Mouse (Mus musculus) ES-Bruce4 (cell line): ENCODE measurements around the gene Abtb1. TPM values are rescaled to one million over a fixed set of nuclear protein-coding genes. Genes with fewer than 3 reads are reported as not detected.

Experiments
- H3K27ac ChIP-seq: 2 replicates; pipeline ENCODE4 v1.5.1; 2012; ENCODE audit warnings: low read length, inconsistent platforms; ENCODE audit not compliant: insufficient read depth
- H3K27me3 ChIP-seq: 2 replicates; pipeline ENCODE4 v1.6.1; 2012; ENCODE audit warnings: mild to moderate bottlenecking, low read length, inconsistent platforms; ENCODE audit not compliant: control insufficient read depth, poor library complexity, insufficient read depth, severe bottlenecking
- H3K36me3 ChIP-seq: 2 replicates; pipeline ENCODE4 v1.6.1; 2012; ENCODE audit warnings: inconsistent platforms, mild to moderate bottlenecking, low read length, moderate library complexity; ENCODE audit not compliant: control insufficient read depth, poor library complexity, insufficient read depth, severe bottlenecking
- H3K4me1 ChIP-seq: one replicate; pipeline ENCODE4 v1.8.1; 2011; ENCODE audit warnings: low read length; ENCODE audit not compliant: control insufficient read depth, insufficient read depth
- H3K4me3 ChIP-seq: 2 replicates; pipeline ENCODE4 v1.5.1; 2011; ENCODE audit warnings: low read depth, mild to moderate bottlenecking, low read length
- H3K9ac ChIP-seq: 2 replicates; pipeline ENCODE4 v1.6.1; 2012; ENCODE audit warnings: low read depth, mild to moderate bottlenecking, inconsistent platforms; ENCODE audit not compliant: poor library complexity, severe bottlenecking
- H3K9me3 ChIP-seq: replicated peaks from 2 replicates; pipeline ENCODE4 v1.6.1; 2012; ENCODE audit warnings: mild to moderate bottlenecking, low read length, inconsistent platforms; ENCODE audit not compliant: control insufficient read depth, poor library complexity, insufficient read depth, severe bottlenecking
- CTCF ChIP-seq: IDR thresholded peaks from one replicate; pipeline ENCODE4 v1.8.1; 2011; ENCODE audit warnings: low read depth, low read length
- EP300 ChIP-seq: IDR thresholded peaks from 2 replicates; pipeline ENCODE4 v1.6.1; 2011; ENCODE audit warnings: low read depth, low read length; ENCODE audit not compliant: insufficient read depth
- POLR2A ChIP-seq: IDR thresholded peaks from one replicate; pipeline ENCODE4 v1.8.1; 2011; ENCODE audit warnings: low read length; ENCODE audit not compliant: insufficient read depth
- polyA plus RNA-seq: library from polyadenylated mRNA; stranded (reverse); fragments of >200 nt; gene quantifications from 2 replicates; pipeline ENCODE4 v1.2.4, GENCODE M21; 2011; ENCODE audit warnings: low read depth; ENCODE audit not compliant: missing spikeins, insufficient read depth, insufficient read length

The Abtb1 gene
- polyA plus RNA-seq, 1 experiment, result 18.3 TPM

DNA sequence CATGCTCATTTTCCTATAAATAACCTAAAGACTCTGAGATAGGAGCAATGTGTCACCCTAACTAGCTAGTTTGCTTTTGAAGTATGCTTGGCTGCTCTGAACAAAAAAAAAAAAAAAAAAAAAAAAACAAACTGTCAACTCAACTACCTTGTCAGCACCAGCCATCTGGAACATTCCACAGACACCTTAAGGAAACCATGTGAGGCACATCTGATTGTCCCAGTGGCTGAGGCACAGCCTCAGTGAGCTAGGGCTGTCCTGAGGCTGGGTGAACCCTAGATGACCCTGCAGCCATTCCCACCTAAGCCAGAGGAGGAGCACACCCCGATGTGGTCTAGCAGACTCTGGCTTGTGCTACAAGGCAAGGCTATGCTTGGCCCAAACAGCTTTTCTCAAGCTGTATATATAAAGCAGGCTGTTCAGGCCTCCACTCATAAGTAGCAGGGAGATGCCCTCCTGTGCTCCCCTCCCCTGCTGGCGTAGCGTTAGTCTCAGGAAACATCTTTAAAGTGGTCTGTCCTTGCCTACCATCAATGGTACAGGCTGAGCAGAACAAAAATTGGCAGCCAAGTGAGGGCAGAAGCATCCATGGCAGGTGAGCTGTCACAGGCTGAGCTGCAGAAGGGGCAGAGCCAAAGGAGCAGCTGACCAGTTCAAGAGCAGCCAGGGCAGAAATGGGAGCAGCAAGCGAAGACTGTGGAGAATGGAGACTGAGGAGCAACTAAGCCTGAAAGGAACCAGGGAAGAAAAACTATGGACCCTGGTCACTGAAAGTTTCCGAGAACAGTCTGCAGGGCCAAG lies 8.2 kb downstream of the Abtb1 start:
- TF ChIP-seq CTCF (no peak), POLR2A (no peak), EP300 (no peak)
- no peaks in the 10 kb centered on the region for H3K9me3 ChIP-seq
- H3K4me1 ChIP-seq, result peaks cover 5% of the 10 kb centered on the region
- no peak overlapping the region for H3K9ac ChIP-seq
- H3K27me3 ChIP-seq, result no peaks in the 10 kb centered on the region
- H3K4me3 ChIP-seq, result no peak overlapping the region
- H3K27ac ChIP-seq, result no peak overlapping the region
- no peaks in the 10 kb centered on the region for H3K36me3 ChIP-seq

DNA sequence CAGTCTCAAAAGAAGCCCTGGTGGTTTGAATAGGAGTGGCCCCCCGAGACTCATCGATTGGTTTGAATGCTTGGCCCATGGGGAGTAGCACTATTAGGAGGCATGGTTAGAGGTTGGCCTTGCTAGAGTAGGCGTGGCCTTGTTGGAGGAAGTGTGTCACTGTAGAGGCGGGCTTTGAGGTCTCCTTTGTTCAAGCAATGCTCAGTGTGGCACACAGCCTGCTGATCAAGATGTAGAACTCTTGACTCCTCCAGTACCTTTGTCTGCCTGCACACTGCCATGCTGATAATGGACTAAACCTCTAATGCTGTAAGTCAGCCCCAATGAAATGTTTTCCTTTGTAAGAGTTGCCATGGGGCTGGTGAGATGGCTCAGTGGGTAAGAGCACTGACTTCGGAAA lies 9.1 kb downstream of the Abtb1 start:
- Histone ChIP-seq H3K4me3 (peak overlapping the region; percentile 35), H3K27me3 (no peaks in the 10 kb centered on the region), H3K9ac (no peak overlapping the region), H3K36me3 (no peaks in the 10 kb centered on the region), H3K4me1 (peaks cover 5% of the 10 kb centered on the region), H3K27ac (no peak overlapping the region), H3K9me3 (no peaks in the 10 kb centered on the region)
- TF ChIP-seq CTCF, result no peak
- TF ChIP-seq POLR2A, result peak; percentile 82

DNA sequence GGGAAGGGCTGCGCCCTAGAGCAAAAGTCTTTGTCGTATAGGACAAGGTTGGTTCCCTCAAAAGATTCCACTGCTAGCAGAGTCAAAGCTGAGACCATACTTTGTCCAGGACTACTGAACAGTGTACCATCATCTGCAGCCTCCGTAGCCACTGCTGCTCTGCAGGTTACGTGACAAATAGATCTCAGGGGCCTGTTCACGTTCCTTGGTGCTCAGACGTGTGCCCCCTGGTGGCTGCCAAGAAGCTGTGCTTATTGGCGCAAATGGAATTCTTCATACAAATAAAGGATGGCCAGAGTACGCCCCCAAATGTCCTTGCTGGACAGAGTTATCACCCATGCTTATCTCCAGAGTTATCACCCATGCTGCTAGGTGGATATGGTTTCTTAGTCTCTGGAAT lies 10.3 kb downstream of the Abtb1 start:
- H3K4me1 ChIP-seq, result peaks cover 5% of the 10 kb centered on the region
- H3K4me3 ChIP-seq, result no peak overlapping the region
- TF ChIP-seq EP300, result no peak
- TF ChIP-seq POLR2A, result no peak
- TF ChIP-seq CTCF, result peak; percentile 88
- H3K27ac ChIP-seq, result no peak overlapping the region
- H3K27me3 ChIP-seq, result no peaks in the 10 kb centered on the region
- no peaks in the 10 kb centered on the region for H3K36me3 ChIP-seq
- no peaks in the 10 kb centered on the region for H3K9me3 ChIP-seq
- no peak overlapping the region for H3K9ac ChIP-seq

DNA sequence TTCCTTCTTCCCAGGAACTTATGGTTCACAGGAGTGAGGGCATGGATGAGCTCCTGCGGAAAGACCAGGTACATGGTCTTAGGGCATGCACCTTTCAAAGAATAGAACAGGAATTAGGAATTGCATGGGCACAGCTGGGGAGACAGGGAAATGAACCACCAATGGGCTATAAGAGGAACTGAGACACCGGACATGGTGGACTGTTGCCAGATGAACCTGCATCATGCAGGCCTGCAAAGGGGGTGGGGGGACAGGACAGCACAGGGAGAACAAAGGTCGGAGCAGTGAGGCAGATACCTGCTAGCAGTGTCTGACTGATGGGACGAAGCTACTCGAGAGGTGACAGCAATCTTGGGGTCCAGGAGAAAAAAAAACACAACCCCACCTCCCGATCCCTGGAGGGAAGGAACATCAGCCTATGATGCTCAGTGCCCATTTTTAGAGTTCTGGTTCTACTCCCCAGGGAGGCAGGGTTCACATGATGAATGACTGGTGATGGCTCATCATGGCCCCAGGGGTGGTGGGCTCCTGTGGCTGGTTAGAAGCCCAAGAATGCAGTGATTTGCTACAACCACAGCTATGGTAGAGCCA lies 11.6 kb downstream of the Abtb1 start:
- Histone ChIP-seq H3K27me3 (no peaks in the 10 kb centered on the region), H3K36me3 (no peaks in the 10 kb centered on the region), H3K9me3 (no peaks in the 10 kb centered on the region), H3K4me1 (peaks cover 4% of the 10 kb centered on the region), H3K4me3 (no peak overlapping the region), H3K9ac (no peak overlapping the region), H3K27ac (no peak overlapping the region)
- TF ChIP-seq EP300, result no peak

DNA sequence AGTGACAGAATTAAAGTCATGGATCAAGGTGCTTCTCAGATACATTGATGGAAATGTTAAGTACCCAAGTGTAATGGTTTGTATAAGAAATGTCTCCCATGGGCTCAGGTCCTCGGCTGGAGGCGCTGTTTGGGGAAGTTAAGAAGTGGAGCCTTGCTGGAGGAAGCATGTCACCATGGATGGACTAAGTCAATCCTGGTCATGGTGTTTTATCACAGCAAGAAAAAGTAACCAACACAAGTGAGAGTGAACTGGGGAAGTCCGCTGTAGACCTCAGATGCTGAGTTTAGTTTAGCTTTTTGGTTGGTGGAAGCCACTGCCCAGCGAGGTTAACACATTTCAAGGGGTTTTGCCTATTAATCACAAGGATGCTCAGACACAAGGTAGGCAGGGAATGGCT lies 12.2 kb downstream of the Abtb1 start:
- Histone ChIP-seq H3K36me3 (no peaks in the 10 kb centered on the region), H3K4me3 (no peak overlapping the region), H3K4me1 (no peaks in the 10 kb centered on the region), H3K9me3 (no peaks in the 10 kb centered on the region), H3K9ac (no peak overlapping the region), H3K27ac (no peak overlapping the region), H3K27me3 (no peaks in the 10 kb centered on the region)
- TF ChIP-seq POLR2A (no peak), CTCF (no peak), EP300 (no peak)

DNA sequence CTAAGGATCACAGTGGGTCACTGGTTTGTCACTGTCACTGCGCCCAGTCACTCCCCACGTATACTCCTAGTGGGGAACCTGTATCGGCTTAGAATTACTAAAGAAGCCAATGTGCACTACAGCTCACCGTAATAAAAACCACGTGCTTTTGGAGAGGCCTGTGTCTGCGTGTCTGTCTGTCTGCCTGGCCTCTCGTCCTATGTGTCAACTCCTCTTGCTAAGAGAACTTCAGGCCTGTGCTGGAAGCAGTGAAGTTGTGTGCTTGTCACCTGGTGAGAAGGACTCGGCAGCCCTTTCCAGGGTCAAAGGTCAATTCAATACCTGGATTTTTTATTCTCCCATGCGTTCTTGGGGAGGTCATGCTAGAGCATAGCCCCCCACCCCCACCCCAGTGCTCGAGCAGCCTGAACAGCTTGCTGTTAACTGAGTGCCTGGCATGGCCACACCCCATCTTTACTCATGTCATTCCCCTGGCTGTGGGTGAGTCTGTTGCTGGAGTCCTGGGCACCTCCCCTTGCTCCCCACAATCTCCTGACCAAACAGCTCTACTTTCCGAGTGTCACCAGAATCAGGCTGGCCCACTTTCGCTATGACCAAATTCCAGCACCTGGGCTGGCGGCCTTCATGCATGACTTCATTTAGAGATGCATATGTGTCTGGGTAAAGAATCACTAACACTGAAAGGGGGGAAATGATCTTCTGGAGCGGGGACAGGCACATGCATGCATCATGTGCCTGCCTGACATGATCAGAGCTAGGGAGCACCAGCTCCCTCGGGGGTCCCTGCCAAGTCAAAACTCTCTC lies 13.4 kb downstream of the Abtb1 start:
- no peak overlapping the region for H3K4me3 ChIP-seq
- TF ChIP-seq EP300 (no peak), CTCF (no peak), POLR2A (no peak)
- no peaks in the 10 kb centered on the region for H3K27me3 ChIP-seq
- no peak overlapping the region for H3K27ac ChIP-seq
- H3K36me3 ChIP-seq, result no peaks in the 10 kb centered on the region
- no peaks in the 10 kb centered on the region for H3K4me1 ChIP-seq
- no peak overlapping the region for H3K9ac ChIP-seq
- no peaks in the 10 kb centered on the region for H3K9me3 ChIP-seq
